ENCODE assay signal across 19 mouse cellular contexts in genomic region chr4:48064311-48064710, GRCm38 (mm10). TPM values are rescaled to one million over a fixed set of nuclear protein-coding genes. Genes with fewer than 3 reads are reported as not detected.
A peak's percentile ranks its signal among the peaks of the same experiment; 100 is the strongest.
DNase-seq lines count a peak whose midpoint lies in the region; ATAC-seq and TF ChIP-seq lines count a peak whose summit lies in the region.
"Had no signal": no experiment of that assay in that cellular context is flagged by ENCODE, and none has a peak within 500 bp of the region (broad histone marks: within the 10 kb centered on the region; RNA-seq: fewer than 3 reads in every experiment).

No protein-coding gene starts in this region.

- no peaks in the 10 kb centered on the region for H3K9me3 ChIP-seq in kidney, embryonic 14.5 days (ENCODE audit: control insufficient read depth, low read length)
- H3K9me3 ChIP-seq in CH12.LX (replicated peaks; ENCODE audit: low read length): no peaks in the 10 kb centered on the region
- H3K9me3 ChIP-seq: forebrain, embryonic 15.5 days; heart, embryonic 12.5 days; hindbrain, embryonic 10.5 days had no signal

- no peaks in the 10 kb centered on the region for H3K79me2 ChIP-seq in CH12.LX (replicated peaks; ENCODE audit: control insufficient read depth, extremely low read depth, insufficient read depth, poor library complexity, severe bottlenecking)

- no peak overlapping the region for H3K4me3 ChIP-seq in kidney, embryonic 14.5 days (ENCODE audit: low read length)
- H3K4me3 ChIP-seq in kidney, adult 2 months (ENCODE audit: insufficient read depth, low read depth, low read length): no peak overlapping the region
- H3K4me3 ChIP-seq in CH12.LX (replicated peaks in 1 of 3; ENCODE audit: low read depth in 2 of 3, low read length in 2 of 3, poor library complexity in 1 of 3): no peak overlapping the region
- H3K4me3 ChIP-seq: forebrain, embryonic 15.5 days; heart, adult 2 months; heart, embryonic 12.5 days; hindbrain, embryonic 10.5 days had no signal

- dilution Hi-C loops in CH12.LX (cut with MboI; ENCODE audit: extremely low pct_ligation_motif_present, extremely low pct_unique_long_range_greater_than_20kb, low sequenced_read_pairs): no loop called here

- no peak overlapping the region for H3K9ac ChIP-seq in kidney, embryonic 14.5 days (ENCODE audit: low read depth, low read length)
- no peak overlapping the region for H3K9ac ChIP-seq in CH12.LX (ENCODE audit: insufficient read depth, low read depth)
- H3K9ac ChIP-seq: forebrain, embryonic 15.5 days; heart, embryonic 12.5 days; hindbrain, embryonic 14.5 days had no signal

- H3K36me3 ChIP-seq in kidney, embryonic 14.5 days (ENCODE audit: control insufficient read depth, insufficient read depth, low read length): no peaks in the 10 kb centered on the region
- H3K36me3 ChIP-seq in kidney, adult 2 months (ENCODE audit: control insufficient read depth, insufficient read depth, low read length): no peaks in the 10 kb centered on the region
- H3K36me3 ChIP-seq in CH12.LX (replicated peaks in 1 of 2; ENCODE audit: control insufficient read depth in 1 of 2, insufficient read depth in 1 of 2, low read length in 1 of 2): no peaks in the 10 kb centered on the region
- H3K36me3 ChIP-seq: forebrain, embryonic 15.5 days; heart, embryonic 12.5 days had no signal

- DNase-seq in kidney, adult 2 months: no peak
- DNase-seq in kidney, postnatal 10 days: peak; percentile 9
- DNase-seq in kidney, adult 11 months: no peak
- DNase-seq in CH12.LX (ENCODE audit: extremely low read depth): peak; percentile 48
- DNase-seq in frontal cortex, adult 2 months (ENCODE audit: extremely low spot score in 1 of 2, low spot score in 1 of 2): no peak
- DNase-seq: adrenal gland, adult 2 months; adrenal gland, postnatal 25 days; cerebellum, adult 18-20 months; cerebellum, adult 9-11 months; gastrocnemius, postnatal 10 days; heart, adult 2 months had no signal

- WGBS in kidney, embryonic 14.5 days: 40% methylated on average over 4 of the region's 4 CpGs
- 36% methylated on average over 4 of the region's 4 CpGs for WGBS in kidney, adult 2 months

- TF ChIP-seq RAD21 in CH12.LX (IDR thresholded peaks at IDR 0.05; ENCODE audit: low read depth, low read length): no peak

- H3K4me1 ChIP-seq in kidney, embryonic 14.5 days (ENCODE audit: control insufficient read depth, insufficient read depth, low read length): no peaks in the 10 kb centered on the region
- H3K4me1 ChIP-seq in kidney, adult 2 months (ENCODE audit: control insufficient read depth, insufficient read depth, low read length): no peaks in the 10 kb centered on the region
- peaks cover 0 to 20% of the 10 kb centered on the region in 2 experiments; a peak in 2 of 4 replicates for H3K4me1 ChIP-seq in CH12.LX (ENCODE audit: control insufficient read depth in 1 of 2, insufficient read depth in 2 of 2)
- H3K4me1 ChIP-seq: heart, embryonic 12.5 days; hindbrain, embryonic 10.5 days had no signal

- no peak overlapping the region for H3K4me2 ChIP-seq in kidney, embryonic 14.5 days (replicated peaks; ENCODE audit: low read depth, low read length)
- H3K4me2 ChIP-seq in CH12.LX (ENCODE audit: insufficient read depth, low read depth, poor library complexity, severe bottlenecking): no peak overlapping the region
- H3K4me2 ChIP-seq: forebrain, embryonic 15.5 days; heart, embryonic 12.5 days; hindbrain, embryonic 14.5 days had no signal

- H3K27ac ChIP-seq in kidney, embryonic 14.5 days (ENCODE audit: low read depth, low read length): no peak overlapping the region
- no peak overlapping the region for H3K27ac ChIP-seq in kidney, adult 2 months (ENCODE audit: insufficient read depth, low read depth, low read length)
- H3K27ac ChIP-seq in CH12.LX (ENCODE audit: insufficient read depth, low read depth): no peak overlapping the region
- H3K27ac ChIP-seq: forebrain, embryonic 15.5 days; heart, adult 2 months; hindbrain, embryonic 10.5 days; hindbrain, embryonic 14.5 days had no signal

- no peak for TF ChIP-seq POLR2A in kidney, adult 2 months (IDR thresholded peaks at IDR 0.05; ENCODE audit: low read depth, low read length)
- TF ChIP-seq POLR2A in CH12.LX (IDR thresholded peaks at IDR 0.05; ENCODE audit: low read depth, low read length): no peak

- in situ Hi-C loops in CH12.LX (cut with MboI; ENCODE audit: low pct_ligation_motif_present, low pct_unique_long_range_greater_than_20kb, low sequenced_read_pairs): no loop called here

- TF ChIP-seq CTCF in kidney, adult 2 months (conservative IDR thresholded peaks at IDR 0.05; ENCODE audit: insufficient read depth, insufficient read length, low read depth, low read length): no peak
- no peak for TF ChIP-seq CTCF in CH12.LX (conservative IDR thresholded peaks at IDR 0.05 in 1 of 2, IDR thresholded peaks at IDR 0.05 in 1 of 2; ENCODE audit: low read depth in 2 of 2, low read length in 2 of 2)

- H3K27me3 ChIP-seq in kidney, embryonic 14.5 days (ENCODE audit: control insufficient read depth, insufficient read depth, low read length): no peaks in the 10 kb centered on the region
- no peaks in the 10 kb centered on the region for H3K27me3 ChIP-seq in kidney, adult 2 months (replicated peaks; ENCODE audit: control insufficient read depth, insufficient read depth, low read length)
- no peaks in the 10 kb centered on the region for H3K27me3 ChIP-seq in CH12.LX (replicated peaks)
- H3K27me3 ChIP-seq: forebrain, embryonic 15.5 days; heart, embryonic 12.5 days had no signal

- ATAC-seq in kidney, embryonic 14.5 days (ENCODE audit: low FRiP score, low TSS enrichment): 0 out of 2 replicates have a peak, but pooled peaks have one; percentile 60
- ATAC-seq: activated CD4-positive, CD25-positive, alpha-beta regulatory T cell, adult 4 months; CD4-positive, CD25-positive, alpha-beta regulatory T cell, adult 4 months; forebrain, embryonic 15.5 days had no signal

- TF ChIP-seq EP300 in CH12.LX (IDR thresholded peaks at IDR 0.05; ENCODE audit: low read length): no peak

TF ChIP-seq in CH12.LX, 34 proteins besides CTCF, POLR2A, EP300 and RAD21:
- TF ChIP-seq NELFE (IDR thresholded peaks at IDR 0.05; ENCODE audit: low read depth, low read length) (no peak), PAX5 (IDR thresholded peaks at IDR 0.05; ENCODE audit: low read length) (no peak), GABPA (IDR thresholded peaks at IDR 0.05; ENCODE audit: insufficient replicate concordance, low read depth, low read length) (no peak), JUN (IDR thresholded peaks at IDR 0.05; ENCODE audit: insufficient read depth, low read depth, low read length) (no peak), USF1 (IDR thresholded peaks at IDR 0.05; ENCODE audit: low read depth, low read length) (no peak), MAX (IDR thresholded peaks at IDR 0.05; ENCODE audit: low read length) (no peak), ETS1 (conservative IDR thresholded peaks at IDR 0.05; ENCODE audit: low read depth, low read length) (no peak), MAZ (IDR thresholded peaks at IDR 0.05; ENCODE audit: low read depth, low read length) (no peak), SIN3A (IDR thresholded peaks at IDR 0.05; ENCODE audit: low read length) (no peak), USF2 (conservative IDR thresholded peaks at IDR 0.05; ENCODE audit: low read depth, low read length) (no peak)

RNA-seq across cellular contexts. Expression of gene Nr4a3, which starts 19.4 kb away (rescaled TPM):
- polyA plus RNA-seq in kidney, embryonic 14.5 days (2014; fragmentation: Nextera tagmentation; extraction: Ambion mirVana): 0.04 and 0.08 TPM in 2 replicates
- polyA plus RNA-seq in kidney, adult 2 months (2012; rRNA removed): 0.30 and 0.72 TPM in 2 replicates
- total RNA-seq in CH12.LX (2012; rRNA removed) (0.04 and 0.13 TPM in 2 replicates), CH12.LX (2014; rRNA removed) (0.24 and 0.32 TPM in 2 replicates)
- polyA plus RNA-seq in CH12.LX (2012; ENCODE audit: insufficient read length, low read depth): 0.18 and 0.21 TPM in 2 replicates
- polyA plus RNA-seq in frontal cortex, adult 2 months (2012; rRNA removed): 6.5 and 10.0 TPM in 2 replicates
- total RNA-seq: MEL had no signal

Comparison
In these comparisons a context has a peak if more than half of its experiments do, and no peak if none do; other contexts are left out.
1. DNase-seq: peak in kidney, postnatal 10 days (single experiment) and CH12.LX (single experiment); none in kidney, adult 2 months (single experiment), kidney, adult 11 months (single experiment) and frontal cortex, adult 2 months (0 of 2).